Mouse (Mus musculus) neutrophil, adult 65 days (primary cell): Measurements from ENCODE around the gene Katnbl1. TPM values are rescaled to one million over a fixed set of nuclear protein-coding genes. Genes with fewer than 3 reads are reported as not detected.

Experiments
- total RNA-seq: library from RNA; stranded (reverse); gene quantifications from 2 replicates; pipeline ENCODE4 v1.2.4, GENCODE M21; 2023

The Katnbl1 gene
- total RNA-seq, result 5.9 and 9.1 TPM in 2 replicates

GRCm38 (mm10) chr2:112378973-112379898, at the start of gene Katnbl1:
Katnbl1 (plus strand) TSS chr2:112379211.

GRCm38 (mm10) chr2:112367726-112368673, 11.0 kb upstream of the Katnbl1 start, which contains the start of gene Emc4:
Emc4 (minus strand) TSS chr2:112368027.

GRCm38 (mm10) chr2:112454862-112455564, 76.0 kb downstream of the Katnbl1 start, which contains the start of gene Emc7:
Emc7 (plus strand) TSS chr2:112454997.

Other genes starting within 250 kb of the Katnbl1 start
- not detected in 2 replicates for gene Olfr1316, start 244.2 kb upstream of the Katnbl1 start, total RNA-seq
- gene Olfr1317, start 238.9 kb upstream of the Katnbl1 start, total RNA-seq, result not detected in 2 replicates
- gene Olfr1318, start 225.0 kb upstream of the Katnbl1 start, total RNA-seq, result not detected in 2 replicates
- 87.0 and 113 TPM in 2 replicates for gene Lpcat4, start 139.7 kb upstream of the Katnbl1 start, total RNA-seq
- not detected in 2 replicates for gene Nutm1, start 119.9 kb upstream of the Katnbl1 start, total RNA-seq
- gene Nop10, start 117.3 kb upstream of the Katnbl1 start, total RNA-seq, result 13.9 and 14.8 TPM in 2 replicates
- 187 and 220 TPM in 2 replicates for gene Slc12a6, start 113.4 kb upstream of the Katnbl1 start, total RNA-seq
- gene Gm21985, start 112.9 kb upstream of the Katnbl1 start, total RNA-seq, result not detected in 2 replicates
- gene Emc4, start 11.2 kb upstream of the Katnbl1 start, total RNA-seq, result 15.4 and 16.9 TPM in 2 replicates
- 9.0 and 11.2 TPM in 2 replicates for gene Emc7, start 75.8 kb downstream of the Katnbl1 start, total RNA-seq
- not detected in 2 replicates for gene Chrm5, start 101.6 kb downstream of the Katnbl1 start, total RNA-seq
- 3.1 and 4.3 TPM in 2 replicates for gene Aven, start 113.8 kb downstream of the Katnbl1 start, total RNA-seq